In the genomic region with DNA sequence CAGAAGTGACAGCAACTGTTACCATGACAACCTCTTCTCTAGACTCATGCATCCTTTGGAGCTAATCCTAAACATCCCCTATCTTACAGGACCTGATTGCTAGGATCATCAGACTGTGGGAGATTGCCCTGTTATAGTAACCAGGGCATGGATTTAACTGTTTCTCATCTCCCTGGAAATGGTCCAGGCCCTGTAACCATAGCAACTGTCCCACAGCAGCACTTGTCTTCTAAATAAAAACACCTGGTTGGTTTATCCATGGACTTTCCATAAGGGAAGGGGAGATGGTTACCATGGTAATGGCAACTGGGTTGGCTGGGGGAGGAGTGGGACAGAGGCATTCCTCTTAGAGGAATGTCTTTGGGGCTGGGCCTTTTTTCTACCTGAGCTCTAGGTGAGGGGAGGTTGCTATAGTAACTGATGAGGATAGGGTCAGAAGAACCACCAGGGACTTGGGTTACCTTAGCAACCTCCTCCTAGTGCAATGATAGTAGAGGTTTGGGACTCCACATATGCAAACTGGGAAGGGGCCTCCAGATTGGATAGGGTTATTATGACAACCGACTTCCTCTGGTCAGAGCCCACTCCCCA, we compare ENCODE assay signal across 8 mouse cellular contexts. TPM values are rescaled to one million over a fixed set of nuclear protein-coding genes. Genes with fewer than 3 reads are reported as not detected.
A peak's percentile ranks its signal among the peaks of the same experiment; 100 is the strongest.
DNase-seq lines count a peak whose midpoint lies in the region; ATAC-seq and TF ChIP-seq lines count a peak whose summit lies in the region.

A gene (plus strand): TSS at position 539 of the 591 bp plus-strand sequence.

- ATAC-seq in cerebellum, adult (ENCODE audit: insufficient number of reproducible peaks, low FRiP score, low TSS enrichment) = no peak
- ATAC-seq in intestine, embryonic 16.5 days = 0 out of 2 replicates have a peak, but pooled peaks have one; percentile 10
- no peak for ATAC-seq in stomach, embryonic 15.5 days (ENCODE audit: insufficient read depth, low FRiP score, low read depth)

- H3K4me1 ChIP-seq in E14TG2a.4 (replicated peaks; ENCODE audit: low read depth, low read length) = peaks cover 49% of the 10 kb centered on the region
- H3K4me1 ChIP-seq in intestine, embryonic 16.5 days (ENCODE audit: control insufficient read depth, insufficient read depth, low read length) = peaks cover 40% of the 10 kb centered on the region
- peaks cover 55% of the 10 kb centered on the region for H3K4me1 ChIP-seq in megakaryocyte, embryonic 14.5 days
- H3K4me1 ChIP-seq in stomach, embryonic 15.5 days = peaks cover 51% of the 10 kb centered on the region

- 5% methylated on average over 1 of the region's 1 CpGs for WGBS in intestine, embryonic 16.5 days
- WGBS in stomach, embryonic 15.5 days = 6% methylated on average over 1 of the region's 1 CpGs

- no peak for TF ChIP-seq CTCF in E14TG2a.4 (conservative IDR thresholded peaks at IDR 0.05; ENCODE audit: low read length)

- H3K36me3 ChIP-seq in E14TG2a.4 (ENCODE audit: insufficient read depth, low read length) = peaks cover 44% of the 10 kb centered on the region
- no peaks in the 10 kb centered on the region for H3K36me3 ChIP-seq in intestine, embryonic 16.5 days (ENCODE audit: control insufficient read depth, insufficient read depth, low read length)
- peaks cover 61% of the 10 kb centered on the region for H3K36me3 ChIP-seq in megakaryocyte, embryonic 14.5 days (replicated peaks; ENCODE audit: low read length)
- no peaks in the 10 kb centered on the region for H3K36me3 ChIP-seq in stomach, embryonic 15.5 days

- no peaks in the 10 kb centered on the region for H3K9me3 ChIP-seq in E14TG2a.4 (ENCODE audit: low read length)
- H3K9me3 ChIP-seq in intestine, embryonic 16.5 days (ENCODE audit: control insufficient read depth, low read length) = no peaks in the 10 kb centered on the region
- H3K9me3 ChIP-seq in megakaryocyte, embryonic 14.5 days = no peaks in the 10 kb centered on the region
- H3K9me3 ChIP-seq in stomach, embryonic 15.5 days = no peaks in the 10 kb centered on the region

- peak within 1 kb of the TSS; percentile 97 for H3K4me3 ChIP-seq in E14TG2a.4 (replicated peaks; ENCODE audit: low read length)
- H3K4me3 ChIP-seq in intestine, embryonic 16.5 days (ENCODE audit: low read length) = peak within 1 kb of the TSS; percentile 86
- peak within 1 kb of the TSS; percentile 98 for H3K4me3 ChIP-seq in megakaryocyte, embryonic 14.5 days (replicated peaks)
- peak within 1 kb of the TSS; percentile 88 for H3K4me3 ChIP-seq in stomach, embryonic 15.5 days (replicated peaks)

- peaks cover 26% of the 10 kb centered on the region for H3K27me3 ChIP-seq in E14TG2a.4 (ENCODE audit: insufficient read depth, low read length)
- no peaks in the 10 kb centered on the region; the same call in 1 of the 2 replicates for H3K27me3 ChIP-seq in intestine, embryonic 16.5 days (replicated peaks; ENCODE audit: control insufficient read depth, insufficient read depth, low read length)
- H3K27me3 ChIP-seq in megakaryocyte, embryonic 14.5 days (replicated peaks) = no peaks in the 10 kb centered on the region
- H3K27me3 ChIP-seq in stomach, embryonic 15.5 days (replicated peaks) = 0 out of 2 replicates have a peak, but pooled peaks cover 15% of the 10 kb centered on the region

- intact Hi-C loops in gastrocnemius, postnatal 36 days (cut with DNase I) = no loop called here

- peak within 1 kb of the TSS; percentile 79 for H3K4me2 ChIP-seq in intestine, embryonic 16.5 days (ENCODE audit: low read depth, low read length)
- peak within 1 kb of the TSS; percentile 89 for H3K4me2 ChIP-seq in stomach, embryonic 15.5 days

- peak; percentile 42 for DNase-seq in cerebellum, adult 11 months
- peak; percentile 15 to 47 for DNase-seq in cerebellum, postnatal 25 days
- DNase-seq in gastrocnemius, postnatal 36 days = no peak

- peak within 1 kb of the TSS; percentile 99 for H3K9ac ChIP-seq in intestine, embryonic 16.5 days (ENCODE audit: low read depth, low read length)
- peak within 1 kb of the TSS; percentile 99 for H3K9ac ChIP-seq in stomach, embryonic 15.5 days

- peak within 1 kb of the TSS; percentile 93 for H3K27ac ChIP-seq in intestine, embryonic 16.5 days (ENCODE audit: low read length)
- H3K27ac ChIP-seq in stomach, embryonic 15.5 days = peak within 1 kb of the TSS; percentile 94

RNA-seq across cellular contexts. Expression of the gene that starts here (rescaled TPM):
- total RNA-seq in gastrocnemius, postnatal 36 days (2021) = 10 to 100 TPM; 13.9 to 14.7 TPM
- 68.9 and 72.3 TPM in 2 replicates for polyA plus RNA-seq in intestine, embryonic 16.5 days (2015; fragmentation: Nextera tagmentation; extraction: Ambion mirVana)
- polyA plus RNA-seq in megakaryocyte, embryonic 14.5 days (2012; ENCODE audit: insufficient read depth, low replicate concordance) = 83.0 and 118 TPM in 2 replicates
- polyA plus RNA-seq in stomach, embryonic 15.5 days (2015; fragmentation: Nextera tagmentation; extraction: Ambion mirVana) = 87.2 and 89.4 TPM in 2 replicates

Comparison
In these comparisons a context has a peak if more than half of its experiments do, and no peak if none do; other contexts are left out.
1. DNase-seq: peak in cerebellum, adult 11 months (single experiment) and cerebellum, postnatal 25 days (2 of 2); none in gastrocnemius, postnatal 36 days (0 of 2).
2. Peak in every context shown above with its lines, with median percentiles within 50 percentile points of each other: H3K4me3 ChIP-seq.